Mouse (Mus musculus) c-Kit-positive CD71-negative TER-119-negative erythroid progenitor cells, embryonic 14.5 days (primary cell): ENCODE measurements around the gene Gnmt.

Experiments
- DNase-seq: peaks from one replicate; pipeline ENCODE4 v3.0.0-alpha.2; 2013; ENCODE audit warnings: low read depth

Gene Gnmt

DNA sequence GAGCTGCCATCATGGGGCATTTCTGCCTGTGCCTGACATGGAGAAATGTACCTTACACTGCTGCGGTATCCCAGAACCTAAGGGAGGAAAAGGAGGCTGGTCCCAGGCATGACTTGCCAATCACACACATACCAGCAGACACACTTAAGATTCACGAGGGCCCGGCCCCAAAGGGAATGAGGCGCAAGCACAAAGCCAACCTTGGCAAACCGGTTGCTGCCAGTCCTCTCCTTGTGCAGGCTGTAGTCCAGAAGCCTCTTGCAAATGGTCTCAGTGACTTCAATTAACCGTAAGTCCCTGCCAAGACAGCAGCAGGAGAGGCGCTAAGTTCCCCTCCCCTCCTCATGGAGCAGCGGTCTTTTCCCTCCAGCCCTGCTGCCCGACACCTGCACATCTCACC, 14.0 kb upstream of the Gnmt start:
- no peak for DNase-seq

DNA sequence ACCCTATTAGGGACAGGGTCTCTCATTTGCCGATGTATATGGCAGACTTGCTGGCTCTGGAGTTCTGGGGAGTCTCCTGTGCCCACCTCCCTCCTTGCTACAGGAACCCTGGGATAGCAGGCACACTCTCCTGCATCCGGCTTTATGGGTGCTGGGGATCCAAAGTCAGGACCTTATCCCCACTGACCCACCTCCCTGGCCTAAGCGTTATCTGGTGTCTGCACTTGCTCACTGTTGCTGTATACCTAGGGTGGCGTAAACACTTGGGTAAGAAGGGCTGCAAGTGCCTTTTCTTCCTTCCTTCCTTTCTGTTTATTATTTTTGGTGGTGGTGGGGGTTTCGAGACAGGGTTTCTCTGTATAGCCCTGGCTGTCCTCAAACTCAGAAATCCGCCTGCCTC, 12.3 kb upstream of the Gnmt start:
- DNase-seq = no peak

GRCm38 (mm10) chr17:46736160-46736559, 7.2 kb upstream of the Gnmt start:
- DNase-seq = peak; percentile 50

GRCm38 (mm10) chr17:46735287-46735686, 6.3 kb upstream of the Gnmt start:
- no peak for DNase-seq

DNA sequence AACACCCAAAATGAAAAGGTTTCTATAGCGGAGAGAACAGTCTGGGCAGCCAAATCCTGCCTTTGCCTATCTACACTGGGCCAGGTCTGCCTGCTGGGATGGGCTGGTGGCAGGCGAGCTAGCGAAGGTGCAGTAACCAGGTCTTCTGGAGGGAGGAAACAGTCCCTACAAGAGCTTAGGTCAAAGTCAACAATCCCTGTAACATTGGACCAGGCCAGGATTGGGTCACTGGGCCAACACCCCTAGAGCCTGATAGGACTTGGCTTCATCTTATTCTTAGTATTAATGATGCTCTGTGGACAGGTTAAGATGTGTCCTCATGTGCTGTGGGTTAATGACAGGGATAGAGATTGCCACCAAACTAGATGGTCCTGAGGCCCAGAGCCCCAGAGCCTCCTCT, 5.1 kb upstream of the Gnmt start:
- no peak for DNase-seq

DNA sequence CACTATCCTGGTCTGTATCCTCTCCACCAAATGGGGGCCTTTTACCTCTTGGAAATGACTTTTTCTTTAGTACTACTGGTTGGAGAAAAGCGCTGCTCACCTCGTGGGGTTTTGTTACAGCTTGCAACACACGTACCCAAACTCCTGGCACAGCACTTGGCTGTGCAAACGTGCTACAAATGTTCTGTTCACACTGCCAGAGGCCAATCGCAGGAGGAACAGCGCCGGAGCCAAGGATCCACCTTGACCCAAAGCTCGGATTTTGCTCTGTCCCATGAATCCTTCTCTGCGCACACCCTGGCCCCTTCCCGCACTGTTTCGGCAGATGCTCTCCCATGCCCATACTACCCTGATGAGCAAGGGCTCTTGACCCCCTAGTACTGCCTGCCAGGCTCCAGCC, 472 bp downstream of the Gnmt start:
- no peak for DNase-seq

DNA sequence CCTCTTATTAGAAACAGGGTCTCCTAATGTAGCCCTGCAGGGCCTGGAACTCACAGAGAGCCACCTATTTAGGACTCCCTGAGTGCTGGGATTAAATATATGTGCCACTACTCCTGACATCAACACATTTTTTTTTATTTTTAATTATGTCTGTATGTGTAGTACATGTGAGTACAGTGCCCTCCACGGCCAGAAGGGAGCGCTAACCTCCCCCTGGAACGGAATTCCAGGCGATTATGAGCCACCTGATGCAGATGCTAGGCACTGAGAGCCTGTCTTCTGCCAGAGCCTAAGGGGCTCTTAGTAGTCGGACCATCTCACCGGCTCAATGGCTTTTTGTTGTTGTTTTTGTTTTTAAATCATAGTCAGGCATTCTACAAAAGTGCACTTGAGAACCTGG, 947 bp downstream of the Gnmt start:
- DNase-seq = no peak

DNA sequence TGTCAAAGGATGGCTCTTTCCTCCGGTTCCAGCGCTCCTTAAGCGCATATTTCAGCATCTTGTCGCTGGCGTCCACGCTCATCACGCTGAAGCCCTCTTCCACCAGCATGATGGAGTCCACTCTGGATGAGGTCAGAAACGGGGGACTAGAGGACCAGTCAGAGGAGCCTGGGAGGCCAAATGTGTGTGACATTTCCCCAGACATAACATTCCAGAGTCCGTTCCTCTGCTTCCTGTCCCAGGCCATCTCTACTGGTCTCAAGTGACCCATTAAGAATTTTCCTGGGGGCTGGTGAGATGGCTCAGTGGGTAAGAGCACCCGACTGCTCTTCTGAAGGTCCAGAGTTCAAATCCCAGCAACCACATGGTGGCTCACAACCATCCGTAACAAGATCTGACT, 1.7 kb downstream of the Gnmt start:
- DNase-seq = no peak

DNA sequence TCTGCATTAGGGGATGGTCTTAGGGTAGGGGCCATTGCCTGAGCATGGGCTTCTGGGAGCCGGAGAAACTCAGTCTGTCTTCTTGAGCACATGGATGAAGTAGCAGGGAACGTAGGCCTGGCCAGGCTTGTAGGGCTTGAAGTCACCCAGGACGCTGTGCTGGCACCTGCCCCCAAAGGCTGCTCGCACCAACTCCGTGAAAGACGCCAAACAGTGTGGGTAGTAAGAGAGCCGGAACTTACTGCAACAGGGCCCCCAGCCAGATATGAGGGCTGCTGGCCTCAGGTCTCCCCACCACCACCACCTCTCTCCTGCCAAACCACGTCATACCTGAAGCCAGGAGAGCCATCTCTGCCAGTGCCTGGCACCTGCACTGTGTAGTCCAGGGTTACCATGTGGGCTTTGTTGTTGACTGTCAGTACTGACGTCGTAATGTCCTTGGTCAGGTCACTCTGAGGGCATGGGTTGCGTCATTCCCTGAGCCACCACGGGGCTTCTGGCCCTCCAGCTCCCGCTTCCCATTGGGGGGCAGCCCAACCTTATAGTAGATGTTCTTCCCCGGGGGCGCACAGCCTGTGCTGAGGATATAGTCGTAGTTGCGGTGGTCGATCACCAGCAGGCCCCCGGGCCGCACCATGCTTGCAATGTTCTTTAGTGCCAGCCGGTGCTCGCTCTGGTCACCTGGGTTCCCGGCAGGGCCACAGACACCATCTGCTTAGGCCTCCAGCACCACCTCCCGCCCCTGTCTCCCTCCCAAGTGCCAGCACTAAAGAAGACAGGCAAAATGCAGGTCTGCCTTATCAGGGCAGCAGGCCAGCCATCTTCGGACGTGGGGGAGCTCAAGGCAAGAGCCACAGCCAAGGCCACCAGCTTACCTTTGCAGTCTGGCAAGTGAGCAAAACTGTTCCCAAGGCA, 3.0 kb downstream of the Gnmt start:
- DNase-seq = no peak

DNA sequence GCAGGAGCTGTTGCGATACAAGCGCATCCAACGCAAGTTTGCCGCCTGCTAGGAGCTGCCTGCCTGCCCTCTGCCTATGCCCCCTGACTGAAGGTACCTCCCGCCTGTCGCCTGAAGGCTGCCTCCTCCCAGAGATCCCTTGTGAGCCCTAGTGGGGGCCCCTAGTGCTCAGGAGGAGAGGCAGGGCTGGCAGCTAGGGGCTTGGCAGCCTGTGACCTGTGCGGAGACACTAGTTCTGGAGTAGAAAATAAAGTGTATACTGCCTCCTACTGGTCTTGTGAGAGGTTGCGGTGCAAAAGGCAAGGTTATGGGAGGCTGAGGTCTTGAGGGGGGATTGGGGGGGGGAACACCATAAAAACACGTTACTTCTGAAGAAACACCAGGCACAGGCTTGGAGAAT, 3.7 kb downstream of the Gnmt start:
- DNase-seq = no peak

- no peak for DNase-seq
These were observed 4.4 kb downstream of the Gnmt start for GRCm38 (mm10) chr17:46724477-46725084.

- DNase-seq = no peak
These were observed 7.9 kb downstream of the Gnmt start for GRCm38 (mm10) chr17:46721077-46721476.

- DNase-seq = no peak
These were observed 14.0 kb downstream of the Gnmt start for GRCm38 (mm10) chr17:46714756-46715481.

- no peak for DNase-seq
These were observed 15.1 kb downstream of the Gnmt start for GRCm38 (mm10) chr17:46713849-46714248.

- no peak for DNase-seq
These were observed 16.5 kb downstream of the Gnmt start for GRCm38 (mm10) chr17:46712442-46712841.

DNA sequence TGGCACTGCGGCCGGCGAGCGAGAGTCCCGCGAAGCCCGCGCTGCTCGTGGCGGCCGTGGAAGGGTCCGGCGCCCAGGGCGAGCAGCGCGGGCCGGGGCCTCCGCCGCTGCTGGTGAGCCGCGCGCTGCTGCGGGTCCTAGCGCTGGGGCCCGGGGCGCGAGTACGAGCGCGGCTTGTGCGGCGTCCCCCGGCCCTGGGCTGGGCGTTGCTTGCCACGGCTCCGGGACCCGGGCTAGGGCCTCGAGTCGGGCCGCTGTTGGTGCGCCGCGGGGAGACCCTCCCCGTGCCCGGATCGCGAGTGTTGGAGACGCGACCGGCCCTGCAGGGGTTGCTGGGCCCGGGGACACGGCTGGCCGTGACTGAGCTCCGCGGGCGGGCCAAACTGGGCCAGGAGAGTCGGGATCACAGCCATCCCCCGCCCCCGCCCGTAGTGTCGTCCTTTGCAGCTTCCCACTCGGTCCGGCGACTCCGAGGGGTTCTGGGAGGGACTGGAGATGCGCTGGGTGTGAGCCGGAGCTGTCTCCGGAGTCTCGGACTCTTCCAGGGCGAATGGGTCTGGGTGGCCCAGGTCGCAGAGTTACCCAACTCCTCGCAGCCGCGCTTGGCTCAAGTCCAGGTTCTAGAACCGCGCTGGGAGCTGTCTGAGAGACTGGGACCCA, 17.2 kb downstream of the Gnmt start:
- DNase-seq = no peak

DNA sequence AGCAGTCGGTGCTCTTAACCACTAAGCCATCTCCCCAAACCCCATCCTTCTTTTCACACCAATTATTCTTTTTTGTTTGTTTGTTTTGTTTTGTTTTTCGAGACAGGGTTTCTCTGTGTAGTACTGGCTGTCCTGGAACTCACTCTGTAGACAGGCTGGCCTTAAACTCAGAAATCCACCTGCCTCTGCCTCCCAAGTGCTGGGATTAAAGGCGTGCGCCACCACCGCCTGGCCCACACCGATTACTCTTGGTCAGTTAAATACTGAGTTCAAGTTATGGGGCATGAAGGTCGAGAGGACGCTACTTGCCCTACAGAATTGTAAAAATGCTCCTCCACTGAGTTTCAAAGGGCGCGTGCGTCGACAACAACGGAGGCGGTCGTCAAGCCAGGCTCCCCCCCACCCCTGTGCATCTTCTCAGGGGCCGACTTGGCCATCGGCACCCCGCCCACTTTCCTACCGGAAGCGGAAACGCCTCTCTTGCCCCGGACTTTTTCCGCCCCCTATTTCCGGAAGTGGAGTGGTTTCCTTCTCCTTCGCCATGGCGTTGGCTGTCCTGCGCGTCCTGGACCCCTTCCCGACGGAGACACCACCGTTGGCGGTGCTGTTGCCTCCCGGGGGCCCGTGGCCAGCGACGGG, 17.9 kb downstream of the Gnmt start, which contains the start of gene Pex6:
Gene Pex6, plus strand, starts transcription at position 505 of the 639 bp plus-strand sequence.
- peak; percentile 93 for DNase-seq

- DNase-seq = no peak
These were observed 22.4 kb downstream of the Gnmt start for GRCm38 (mm10) chr17:46706375-46707089.

DNA sequence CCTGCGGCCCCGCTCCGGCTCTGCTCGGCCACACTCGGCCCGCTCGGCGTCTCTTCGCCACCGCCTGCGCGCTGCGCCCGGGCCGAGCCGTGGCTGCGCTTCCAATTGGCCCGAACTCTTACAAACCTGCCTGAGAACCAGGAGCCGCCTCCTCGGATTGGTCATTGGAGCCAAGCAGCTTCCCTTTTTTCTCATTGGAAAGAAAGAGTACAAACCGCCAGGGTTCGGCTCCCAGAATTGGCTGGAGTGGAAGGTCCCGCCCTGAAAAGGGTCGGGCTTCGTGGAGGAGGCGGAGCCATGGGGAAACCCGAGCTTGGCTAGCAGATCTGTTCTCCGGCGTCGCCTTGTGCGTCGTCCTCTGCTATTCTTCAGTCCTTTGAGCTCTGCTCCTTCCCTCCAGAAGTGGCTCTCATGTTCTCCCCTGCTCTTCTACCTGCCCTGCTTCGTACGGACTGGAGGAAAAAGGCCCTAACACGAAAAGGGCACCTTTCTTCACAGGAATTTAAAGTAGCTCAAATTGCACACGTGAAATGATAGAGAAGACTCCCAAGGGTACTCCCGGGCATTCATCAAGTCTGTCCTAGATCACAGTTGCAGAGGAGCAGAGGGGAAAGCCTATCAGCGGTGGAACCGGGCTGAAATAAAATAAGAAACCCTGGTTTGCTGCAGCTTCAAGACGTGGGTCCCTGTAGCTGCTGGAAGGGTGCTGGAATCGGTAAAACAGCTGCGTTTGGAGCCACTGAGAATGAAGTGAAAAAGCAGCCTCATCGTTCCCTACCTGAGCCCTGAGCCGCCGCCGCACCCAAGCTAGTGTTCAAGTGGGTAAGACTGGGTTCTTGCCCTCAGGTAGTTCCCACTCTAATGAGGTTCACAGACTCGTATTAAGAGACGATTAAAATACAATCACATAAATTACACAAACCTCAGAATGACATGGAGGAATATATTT, 23.8 kb downstream of the Gnmt start, which contains the start of gene Ppp2r5d:
Gene Ppp2r5d, minus strand, starts transcription at position 225 of the 949 bp plus-strand sequence.
- peak; percentile 98 for DNase-seq
